Mouse (Mus musculus) gonadal fat pad, adult 2 months (tissue): ENCODE results near the gene Sez6l2. TPM values are rescaled to one million over a fixed set of nuclear protein-coding genes. Genes with fewer than 3 reads are reported as not detected.

Source experiments
- polyA plus RNA-seq: library from polyadenylated mRNA; depleted of rRNA; stranded (reverse); fragments of >200 nt; gene quantifications from 2 replicates; pipeline ENCODE4 v1.2.3, GENCODE M21; 2012; rRNA removed

Sez6l2 gene
- polyA plus RNA-seq, 1 experiment, result 2.8 TPM

Other genes starting within 250 kb of the Sez6l2 start
- 38.2 and 61.2 TPM in 2 replicates for gene Coro1a, start 242.8 kb upstream of the Sez6l2 start, polyA plus RNA-seq
- 146 and 169 TPM in 2 replicates for gene Mapk3, start 191.0 kb upstream of the Sez6l2 start, polyA plus RNA-seq
- gene Gdpd3, start 184.2 kb upstream of the Sez6l2 start, polyA plus RNA-seq, result 7.6 and 51.9 TPM in 2 replicates
- gene Ypel3, start 173.6 kb upstream of the Sez6l2 start, polyA plus RNA-seq, result 212 and 269 TPM in 2 replicates
- 1.9 and 2.1 TPM in 2 replicates for gene Tbx6, start 169.1 kb upstream of the Sez6l2 start, polyA plus RNA-seq
- 129 and 161 TPM in 2 replicates for gene Ppp4c, start 158.1 kb upstream of the Sez6l2 start, polyA plus RNA-seq
- 11.8 and 27.3 TPM in 2 replicates for gene Fam57b, start 152.9 kb upstream of the Sez6l2 start, polyA plus RNA-seq
- gene 4930451I11Rik, start 118.9 kb upstream of the Sez6l2 start, polyA plus RNA-seq, result not detected in 2 replicates
- 0.13 TPM in 1 of 2 replicates, not detected in the other for gene Doc2a, start 103.1 kb upstream of the Sez6l2 start, polyA plus RNA-seq
- gene Hirip3, start 88.6 kb upstream of the Sez6l2 start, polyA plus RNA-seq, result 3.2 and 6.0 TPM in 2 replicates
- 33.7 and 39.6 TPM in 2 replicates for gene Ino80e, start 88.2 kb upstream of the Sez6l2 start, polyA plus RNA-seq
- 55.9 and 62.6 TPM in 2 replicates for gene Taok2, start 65.9 kb upstream of the Sez6l2 start, polyA plus RNA-seq
- 88.1 and 102 TPM in 2 replicates for gene Tmem219, start 27.6 kb upstream of the Sez6l2 start, polyA plus RNA-seq
- 19.7 and 21.3 TPM in 2 replicates for gene Kctd13, start 21.7 kb upstream of the Sez6l2 start, polyA plus RNA-seq
- 0.26 and 0.32 TPM in 2 replicates for gene Asphd1, start 981 bp upstream of the Sez6l2 start, polyA plus RNA-seq
- gene Cdipt, start 25.4 kb downstream of the Sez6l2 start, polyA plus RNA-seq, result 240 and 245 TPM in 2 replicates
- 5.3 and 8.5 TPM in 2 replicates for gene Cdiptos, start 25.5 kb downstream of the Sez6l2 start, polyA plus RNA-seq
- 84.9 and 85.3 TPM in 2 replicates for gene Mvp, start 64.1 kb downstream of the Sez6l2 start, polyA plus RNA-seq
- gene Pagr1b, start 65.9 kb downstream of the Sez6l2 start, polyA plus RNA-seq, result 2.4 and 5.3 TPM in 2 replicates
- 6.9 and 8.0 TPM in 2 replicates for gene Pagr1a, start 66.8 kb downstream of the Sez6l2 start, polyA plus RNA-seq
- gene Gm42742, start 70.5 kb downstream of the Sez6l2 start, polyA plus RNA-seq, result 19.8 and 21.2 TPM in 2 replicates
- gene Prrt2, start 70.6 kb downstream of the Sez6l2 start, polyA plus RNA-seq, result 7.3 and 8.9 TPM in 2 replicates
- 80.5 and 81.9 TPM in 2 replicates for gene Maz, start 76.5 kb downstream of the Sez6l2 start, polyA plus RNA-seq
- gene Kif22, start 91.9 kb downstream of the Sez6l2 start, polyA plus RNA-seq, result 1.3 and 2.1 TPM in 2 replicates
- 0.86 and 1.5 TPM in 2 replicates for gene Zg16, start 136.8 kb downstream of the Sez6l2 start, polyA plus RNA-seq
- 14.8 and 17.4 TPM in 2 replicates for gene AI467606, start 140.8 kb downstream of the Sez6l2 start, polyA plus RNA-seq
- gene Qprt, start 171.7 kb downstream of the Sez6l2 start, polyA plus RNA-seq, result 1.7 and 2.1 TPM in 2 replicates
- gene Spn, start 187.3 kb downstream of the Sez6l2 start, polyA plus RNA-seq, result 1.4 and 1.6 TPM in 2 replicates
- 29.3 and 32.5 TPM in 2 replicates for gene Cd2bp2, start 245.5 kb downstream of the Sez6l2 start, polyA plus RNA-seq